Mouse (Mus musculus) gastrocnemius, adult 2 months (tissue): Measurements from ENCODE around the gene Golt1b. TPM values are rescaled to one million over a fixed set of nuclear protein-coding genes. Genes with fewer than 3 reads are reported as not detected.

Source experiments
- DNase-seq: peaks from one replicate; pipeline ENCODE4 v3.0.0; 2022
- H3K27ac ChIP-seq: fragments of 200-600 bp; 2 replicates; pipeline ENCODE4 v1.8.1; 2022; ENCODE audit warnings: mild to moderate bottlenecking
- H3K4me3 ChIP-seq: fragments of 200-600 bp; 2 replicates; pipeline ENCODE4 v1.8.1; 2022; ENCODE audit warnings: mild to moderate bottlenecking, moderate library complexity
- CTCF ChIP-seq: fragments of 200-600 bp; IDR thresholded peaks from 2 replicates; pipeline ENCODE4 v1.8.1; 2022; ENCODE audit warnings: antibody characterized with exemption, mild to moderate bottlenecking, moderate library complexity
- intact Hi-C: fragments of 180-260 bp; cut with DNase I; formaldehyde crosslinking; loops from one replicate; pipeline ENCODE4 v1.15.1; 2025
- total RNA-seq, 2 experiments: library from RNA; stranded (reverse); gene quantifications; 2 replicates each; pipeline ENCODE4 v1.2.3; 2021

Golt1b gene
- total RNA-seq, 2 experiments from 2014 or later, result 17.3 to 18.5 TPM

- TF ChIP-seq CTCF, result no peak
- H3K4me3 ChIP-seq, result no peak overlapping the region
- intact Hi-C loops, result loop anchor here (5.0 kb wide), 3 partner anchors 42 to 368 kb away; partner anchors contain the start of genes Cmas and Pyroxd1
- no peak overlapping the region for H3K27ac ChIP-seq
- DNase-seq, result no peak
Measured at GRCm38 (mm10) chr6:142389101-142389500, 2.1 kb downstream of the Golt1b start.

- no peak for TF ChIP-seq CTCF
- no peak overlapping the region for H3K4me3 ChIP-seq
- intact Hi-C loops, result no loop called here
- no peak overlapping the region for H3K27ac ChIP-seq
- DNase-seq, result no peak
Measured at GRCm38 (mm10) chr6:142392312-142392711, 5.3 kb downstream of the Golt1b start.

GRCm38 (mm10) chr6:142394669-142395068 is 7.6 kb downstream of the Golt1b start:
- DNase-seq, result peak; percentile 29
- TF ChIP-seq CTCF, result no peak
- intact Hi-C loops, result no loop called here
- no peak overlapping the region for H3K27ac ChIP-seq
- no peak overlapping the region for H3K4me3 ChIP-seq

- no peak overlapping the region for H3K27ac ChIP-seq
- intact Hi-C loops, result no loop called here
- DNase-seq, result no peak
- H3K4me3 ChIP-seq, result no peak overlapping the region
- TF ChIP-seq CTCF, result no peak
Measured at GRCm38 (mm10) chr6:142395756-142396155, 8.7 kb downstream of the Golt1b start.

GRCm38 (mm10) chr6:142411140-142411539 is 24.1 kb downstream of the Golt1b start:
- Histone ChIP-seq H3K27ac (no peak overlapping the region), H3K4me3 (no peak overlapping the region)
- no peak for DNase-seq
- TF ChIP-seq CTCF, result no peak
- intact Hi-C loops, result no loop called here

- no peak for TF ChIP-seq CTCF
- H3K27ac ChIP-seq, result no peak within 1 kb of the TSS
- no peak for DNase-seq
- H3K4me3 ChIP-seq, result no peak within 1 kb of the TSS
- intact Hi-C loops, result no loop called here
Measured at GRCm38 (mm10) chr6:142412906-142413491, 26.0 kb downstream of the Golt1b start, which contains the start of gene Spx. Gene Spx, plus strand, starts transcription at chr6:142413441.

- no peak for TF ChIP-seq CTCF
- no peak for DNase-seq
- no peak overlapping the region for H3K4me3 ChIP-seq
- intact Hi-C loops, result no loop called here
- H3K27ac ChIP-seq, result no peak overlapping the region
Measured at GRCm38 (mm10) chr6:142413845-142414244, 26.8 kb downstream of the Golt1b start.

- DNase-seq, result no peak
- no peak for TF ChIP-seq CTCF
- Histone ChIP-seq H3K4me3 (no peak overlapping the region), H3K27ac (no peak overlapping the region)
- intact Hi-C loops, result no loop called here
Measured at GRCm38 (mm10) chr6:142414597-142414996, 27.6 kb downstream of the Golt1b start.

- DNase-seq, result no peak
- Histone ChIP-seq H3K4me3 (no peak overlapping the region), H3K27ac (no peak overlapping the region)
- no peak for TF ChIP-seq CTCF
- intact Hi-C loops, result no loop called here
Measured at GRCm38 (mm10) chr6:142424976-142425375, 38.0 kb downstream of the Golt1b start.

- no peak for DNase-seq
- intact Hi-C loops, result no loop called here
- Histone ChIP-seq H3K4me3 (no peak overlapping the region), H3K27ac (no peak overlapping the region)
- TF ChIP-seq CTCF, result no peak
Measured at GRCm38 (mm10) chr6:142429072-142429471, 42.1 kb downstream of the Golt1b start.

- no peak overlapping the region for H3K4me3 ChIP-seq
- TF ChIP-seq CTCF, result no peak
- intact Hi-C loops, result no loop called here
- DNase-seq, result no peak
- no peak overlapping the region for H3K27ac ChIP-seq
Measured at GRCm38 (mm10) chr6:142451381-142451780, 64.4 kb downstream of the Golt1b start.

GRCm38 (mm10) chr6:142453311-142453710 is 66.3 kb downstream of the Golt1b start:
- intact Hi-C loops, result no loop called here
- TF ChIP-seq CTCF, result no peak
- no peak for DNase-seq
- Histone ChIP-seq H3K27ac (no peak overlapping the region), H3K4me3 (no peak overlapping the region)

Other genes starting within 250 kb of the Golt1b start
- under 1 TPM; 0.59 to 0.61 TPM for gene Slco1a6, start 178.7 kb upstream of the Golt1b start, total RNA-seq
- not detected for gene Iapp, start 88.8 kb upstream of the Golt1b start, total RNA-seq
- not detected for gene Slco1a5, start 64.2 kb upstream of the Golt1b start, total RNA-seq
- 1 to 10 TPM; 9.5 to 9.9 TPM for gene Pyroxd1, start 41.6 kb upstream of the Golt1b start, total RNA-seq
- gene Recql, start 134 bp upstream of the Golt1b start, total RNA-seq, result 1 to 10 TPM; 5.8 to 6.2 TPM
- not detected for gene Spx, start 26.2 kb downstream of the Golt1b start, total RNA-seq
- gene Gys2, start 85.9 kb downstream of the Golt1b start, total RNA-seq, result not detected
- 1,000 to 10,000 TPM in 1 of 2 experiments, 100 to 1,000 TPM in 1; 299 to 1,071 TPM for gene Ldhb, start 120.7 kb downstream of the Golt1b start, total RNA-seq
- 1 to 10 TPM; 8.2 to 8.4 TPM for gene Kcnj8, start 184.4 kb downstream of the Golt1b start, total RNA-seq